In genomic region chr5:116592801-116593430, GRCm38 (mm10) we compare ENCODE assay signal across 9 mouse cellular contexts. TPM values are rescaled to one million over a fixed set of nuclear protein-coding genes. Genes with fewer than 3 reads are reported as not detected.
DNase-seq lines count a peak whose midpoint lies in the region; ATAC-seq and TF ChIP-seq lines count a peak whose summit lies in the region.
"Had no signal": no experiment of that assay in that cellular context is flagged by ENCODE, and none has a peak within 500 bp of the region (broad histone marks: within the 10 kb centered on the region; RNA-seq: fewer than 3 reads in every experiment).

No protein-coding gene starts in this region.

- no peaks in the 10 kb centered on the region for H3K9me3 ChIP-seq in embryonic facial prominence, embryonic 10.5 days
- no peaks in the 10 kb centered on the region for H3K9me3 ChIP-seq in hindbrain, embryonic 12.5 days (replicated peaks)
- H3K9me3 ChIP-seq in midbrain, embryonic 11.5 days (ENCODE audit: control insufficient read depth, low read length), result no peaks in the 10 kb centered on the region

- peak; percentile 64 for ATAC-seq in hindbrain, embryonic 12.5 days (ENCODE audit: low FRiP score)
- peak; percentile 73 for ATAC-seq in midbrain, embryonic 11.5 days (ENCODE audit: low FRiP score)
- no peak for ATAC-seq in activated CD4-positive, CD25-positive, alpha-beta regulatory T cell, adult 4 months

- H3K36me3 ChIP-seq in embryonic facial prominence, embryonic 10.5 days (replicated peaks), result no peaks in the 10 kb centered on the region
- no peaks in the 10 kb centered on the region for H3K36me3 ChIP-seq in hindbrain, embryonic 12.5 days
- H3K36me3 ChIP-seq in midbrain, embryonic 11.5 days (ENCODE audit: control insufficient read depth, insufficient read depth, low read length), result no peaks in the 10 kb centered on the region

- H3K4me3 ChIP-seq in embryonic facial prominence, embryonic 10.5 days, result peak overlapping the region; percentile 57
- peak overlapping the region; percentile 63 for H3K4me3 ChIP-seq in hindbrain, embryonic 12.5 days
- peak overlapping the region; percentile 64 for H3K4me3 ChIP-seq in midbrain, embryonic 11.5 days (ENCODE audit: low read depth, low read length)

- peaks cover 29% of the 10 kb centered on the region for H3K4me1 ChIP-seq in embryonic facial prominence, embryonic 10.5 days
- peaks cover 20% of the 10 kb centered on the region for H3K4me1 ChIP-seq in hindbrain, embryonic 12.5 days
- peaks cover 24% of the 10 kb centered on the region for H3K4me1 ChIP-seq in midbrain, embryonic 11.5 days (ENCODE audit: control insufficient read depth, insufficient read depth, low read length)

- under 1% methylated on average over 12 of the region's 12 CpGs for WGBS in embryonic facial prominence, embryonic 10.5 days
- WGBS in hindbrain, embryonic 12.5 days, result under 1% methylated on average over 12 of the region's 12 CpGs
- 0% methylated on average over 12 of the region's 12 CpGs for WGBS in midbrain, embryonic 11.5 days

- peaks cover 57% of the 10 kb centered on the region for H3K27me3 ChIP-seq in embryonic facial prominence, embryonic 10.5 days (replicated peaks; ENCODE audit: low read depth, poor library complexity, severe bottlenecking)
- peaks cover 8% of the 10 kb centered on the region for H3K27me3 ChIP-seq in hindbrain, embryonic 12.5 days
- no peaks in the 10 kb centered on the region for H3K27me3 ChIP-seq in midbrain, embryonic 11.5 days (ENCODE audit: control insufficient read depth, insufficient read depth, low read length)

- TF ChIP-seq CTCF in brain, embryonic 14.5 days (IDR thresholded peaks at IDR 0.05; ENCODE audit: borderline replicate concordance, extremely low read depth, insufficient read depth, insufficient read length), result peak; percentile 92

- H3K27ac ChIP-seq in embryonic facial prominence, embryonic 10.5 days (replicated peaks), result peak overlapping the region; percentile 82; the same call in 1 of the 2 replicates
- peak overlapping the region; percentile 98 for H3K27ac ChIP-seq in hindbrain, embryonic 12.5 days
- peak overlapping the region; percentile 97 for H3K27ac ChIP-seq in midbrain, embryonic 11.5 days (ENCODE audit: low read depth, low read length)
- H3K27ac ChIP-seq: macrophage had no signal

- H3K4me2 ChIP-seq in hindbrain, embryonic 12.5 days (replicated peaks), result peak overlapping the region; percentile 72
- peak overlapping the region; percentile 81 for H3K4me2 ChIP-seq in midbrain, embryonic 11.5 days

- H3K9ac ChIP-seq in hindbrain, embryonic 12.5 days, result peak overlapping the region; percentile 64; the same call in 1 of the 2 replicates
- H3K9ac ChIP-seq in midbrain, embryonic 11.5 days (ENCODE audit: low read length), result peak overlapping the region; percentile 84

- TF ChIP-seq POLR2A in brain, embryonic 14.5 days (IDR thresholded peaks at IDR 0.05; ENCODE audit: borderline replicate concordance, extremely low read depth, insufficient read depth, insufficient read length, poor library complexity, severe bottlenecking), result no peak

- peak; percentile 45 to 57 for DNase-seq in layer of hippocampus, postnatal 36 days
- DNase-seq in layer of hippocampus, adult 8-10 months (ENCODE audit: low spot score in 2 of 2), result no peak
- DNase-seq in brain, embryonic 14.5 days (ENCODE audit: low read depth), result peak; percentile 94
- peak; percentile 68 for DNase-seq in embryonic facial prominence, embryonic 10.5 days (ENCODE audit: low spot score)
- peak; percentile 96 for DNase-seq in midbrain, embryonic 11.5 days (ENCODE audit: low spot score, missing footprints)
- no peak for DNase-seq in urinary bladder, postnatal 36 days (ENCODE audit: low spot score in 2 of 2)

RNA-seq across cellular contexts. Expression of gene Srrm4, which starts 1.3 kb away (rescaled TPM):
- 10 to 100 TPM; 28.2 to 34.2 TPM for total RNA-seq in layer of hippocampus, postnatal 36 days (2021)
- total RNA-seq in layer of hippocampus, adult 8-10 months (2022), result 10 to 100 TPM; 24.5 to 35.9 (median 29.7) TPM
- 33.3 and 42.0 TPM in 2 replicates for polyA plus RNA-seq in brain, embryonic 14.5 days (2012; rRNA removed)
- polyA plus RNA-seq in embryonic facial prominence, embryonic 10.5 days (2016; fragmentation: Nextera tagmentation; extraction: Ambion mirVana), result 4.3 and 5.6 TPM in 2 replicates
- 20.7 and 20.9 TPM in 2 replicates for polyA plus RNA-seq in hindbrain, embryonic 12.5 days (2016; fragmentation: Nextera tagmentation; extraction: Ambion mirVana)
- polyA plus RNA-seq in midbrain, embryonic 11.5 days (2014; fragmentation: Nextera tagmentation; extraction: Ambion mirVana), result 17.3 and 17.4 TPM in 2 replicates
- polyA plus RNA-seq in activated CD4-positive, CD25-positive, alpha-beta regulatory T cell, adult 4 months (2017; shearing (Covaris generic)), result not detected
- polyA plus RNA-seq: macrophage had no signal

Comparison
In these comparisons a context has a peak if more than half of its experiments do, and no peak if none do; other contexts are left out.
1. DNase-seq: peak in layer of hippocampus, postnatal 36 days (2 of 2), brain, embryonic 14.5 days (single experiment), embryonic facial prominence, embryonic 10.5 days (single experiment) and midbrain, embryonic 11.5 days (single experiment); none in layer of hippocampus, adult 8-10 months (0 of 2) and urinary bladder, postnatal 36 days (0 of 2).
2. Peak in every context shown above with its lines, with median percentiles within 50 percentile points of each other: H3K27ac ChIP-seq and H3K4me3 ChIP-seq.